Comparison of ENCODE assay signal across 8 mouse cellular contexts in the genomic region with DNA sequence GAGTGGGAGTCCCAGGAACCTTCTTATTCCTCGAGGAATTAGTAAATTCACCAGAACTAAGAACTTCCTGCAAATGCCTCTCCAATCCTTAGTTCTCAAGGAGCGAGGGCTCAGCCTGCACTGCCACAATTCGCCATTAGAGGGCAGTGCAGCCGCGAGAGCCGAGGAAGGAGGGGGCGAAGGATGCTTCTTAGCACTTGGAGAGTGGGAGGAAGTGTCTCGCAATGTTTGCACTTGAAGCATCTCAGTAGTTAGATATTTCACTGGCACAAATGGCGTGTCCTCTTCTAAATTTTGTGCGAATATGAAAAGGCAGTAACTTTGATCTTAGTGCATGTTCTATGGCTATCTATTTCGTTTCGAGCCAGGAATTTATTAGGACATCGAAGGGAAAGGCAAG. TPM values are rescaled to one million over a fixed set of nuclear protein-coding genes. Genes with fewer than 3 reads are reported as not detected.
DNase-seq lines count a peak whose midpoint lies in the region; ATAC-seq and TF ChIP-seq lines count a peak whose summit lies in the region.

No protein-coding gene starts in this region.

- intact Hi-C loops in left cerebral cortex, adult 2 months (cut with DNase I), result loop anchor here (1.0 to 5.0 kb wide), 7 partner anchors 200 to 802 kb away; no protein-coding TSS in a partner anchor

- H3K9me3 ChIP-seq in hindbrain, embryonic 16.5 days (ENCODE audit: control insufficient read depth, low read length), result no peaks in the 10 kb centered on the region

- no peak for ATAC-seq in Patski
- ATAC-seq in frontal cortex, adult (ENCODE audit: low TSS enrichment), result peak; percentile 78
- peak; percentile 82 for ATAC-seq in hindbrain, embryonic 16.5 days

- H3K4me1 ChIP-seq in cerebellum, adult 2 months (ENCODE audit: control insufficient read depth, insufficient read depth, low read length), result no peaks in the 10 kb centered on the region
- no peaks in the 10 kb centered on the region for H3K4me1 ChIP-seq in hindbrain, embryonic 16.5 days (ENCODE audit: control insufficient read depth, insufficient read depth, low read depth, low read length)

- TF ChIP-seq CTCF in Patski (IDR thresholded peaks at IDR 0.05), result peak; percentile 98
- TF ChIP-seq CTCF in cerebellum, adult 2 months (IDR thresholded peaks at IDR 0.05; ENCODE audit: borderline replicate concordance, insufficient read depth, low read depth, low read length), result peak; percentile 95
- TF ChIP-seq CTCF in left cerebral cortex, adult 2 months (IDR thresholded peaks at IDR 0.05), result peak; percentile 99

- H3K4me3 ChIP-seq in cerebellum, adult 2 months (replicated peaks; ENCODE audit: insufficient read depth, low read depth, low read length), result no peak overlapping the region
- peak overlapping the region; percentile 23 for H3K4me3 ChIP-seq in hindbrain, embryonic 16.5 days (ENCODE audit: low read length)
- peak overlapping the region; percentile 38 for H3K4me3 ChIP-seq in left cerebral cortex, adult 2 months

- WGBS in cerebellum, adult 2 months, result 22% methylated on average over 13 of the region's 13 CpGs
- WGBS in hindbrain, embryonic 16.5 days, result 20% methylated on average over 13 of the region's 13 CpGs

- H3K36me3 ChIP-seq in hindbrain, embryonic 16.5 days (ENCODE audit: control insufficient read depth, insufficient read depth, low read length), result no peaks in the 10 kb centered on the region

- in situ Hi-C loops in Patski (cut with MboI; ENCODE audit: low pct_unique_long_range_greater_than_20kb), result loop anchor here (5.0 kb wide), 1 partner anchor 805 kb away; no protein-coding TSS in a partner anchor

- CTCF ChIA-PET in Patski (lab: Charles Lee), result interaction anchor here (0.9 to 1.2 kb wide), 2 partner anchors 663 to 804 kb away, joined by 3 read pairs; no protein-coding TSS in a partner anchor

- DNase-seq in Patski (ENCODE audit: low read depth, low spot score), result no peak
- DNase-seq in cerebellum, adult 2 months, result peak; percentile 52 to 79
- DNase-seq in left cerebral cortex, adult 2 months (ENCODE audit: extremely low spot score in 1 of 2, low spot score in 2 of 2), result peak; percentile 86 to 95
- DNase-seq in mesoderm, embryonic 11.5 days (ENCODE audit: low read depth, low spot score), result peak; percentile 76
- DNase-seq in right cerebral cortex, postnatal 36 days (ENCODE audit: low spot score in 2 of 2), result peak; percentile 83 to 84
- peak; percentile 44 for DNase-seq in yolk sac, embryonic 10.5 days (ENCODE audit: low spot score)

- no peak overlapping the region for H3K9ac ChIP-seq in hindbrain, embryonic 16.5 days (ENCODE audit: low read depth, low read length)

- H3K27ac ChIP-seq in cerebellum, adult 2 months (ENCODE audit: insufficient read depth, low read length), result no peak overlapping the region
- peak overlapping the region; percentile 9; the same call in 1 of the 2 replicates for H3K27ac ChIP-seq in hindbrain, embryonic 16.5 days (ENCODE audit: low read depth, low read length)
- peak overlapping the region; percentile 98 for H3K27ac ChIP-seq in left cerebral cortex, adult 2 months

- no peaks in the 10 kb centered on the region for H3K27me3 ChIP-seq in Patski
- no peaks in the 10 kb centered on the region for H3K27me3 ChIP-seq in cerebellum, adult 2 months (ENCODE audit: control insufficient read depth, insufficient read depth, low read length)
- H3K27me3 ChIP-seq in hindbrain, embryonic 16.5 days (replicated peaks; ENCODE audit: control insufficient read depth, insufficient read depth, low read length), result no peaks in the 10 kb centered on the region

- peak overlapping the region; percentile 53 for H3K4me2 ChIP-seq in hindbrain, embryonic 16.5 days (ENCODE audit: low read length)

- POLR2A ChIA-PET in Patski (lab: Charles Lee), result no interaction called here

- TF ChIP-seq POLR2A in cerebellum, adult 2 months (IDR thresholded peaks at IDR 0.05; ENCODE audit: borderline replicate concordance, insufficient read depth, low read length), result no peak

RNA-seq across cellular contexts. Expression of a gene that starts 59.0 kb away (rescaled TPM):
- polyA plus RNA-seq in Patski (2021), result 65.4 TPM
- 42.7 and 44.0 TPM in 2 replicates for polyA plus RNA-seq in cerebellum, adult 2 months (2012; rRNA removed)
- 30.8 and 31.4 TPM in 2 replicates for polyA plus RNA-seq in hindbrain, embryonic 16.5 days (2015; fragmentation: Nextera tagmentation; extraction: Ambion mirVana)
- total RNA-seq in left cerebral cortex, adult 2 months (2021), result 10 to 100 TPM; 38.2 to 47.0 TPM
